In genomic region chr8:77214665-77215064, GRCm38 (mm10) we compare ENCODE assay signal across 10 mouse cellular contexts.
DNase-seq lines count a peak whose midpoint lies in the region; ATAC-seq and TF ChIP-seq lines count a peak whose summit lies in the region.
"Had no signal": no experiment of that assay in that cellular context is flagged by ENCODE, and none has a peak within 500 bp of the region (broad histone marks: within the 10 kb centered on the region; RNA-seq: fewer than 3 reads in every experiment).

No protein-coding gene starts in this region.

- ATAC-seq in kidney, embryonic 15.5 days (replicated peaks; ENCODE audit: low FRiP score), result no peak
- peak; percentile 80; the same call in 1 of the 2 replicates for ATAC-seq in stomach, embryonic 16.5 days (ENCODE audit: insufficient read depth, low FRiP score)

- H3K27me3 ChIP-seq in heart, adult 2 months (ENCODE audit: control insufficient read depth, insufficient read depth, low read length), result no peaks in the 10 kb centered on the region
- no peaks in the 10 kb centered on the region for H3K27me3 ChIP-seq in kidney, embryonic 15.5 days
- H3K27me3 ChIP-seq in stomach, embryonic 16.5 days (ENCODE audit: control insufficient read depth, insufficient read depth, low read length), result no peaks in the 10 kb centered on the region

- DNase-seq in heart, postnatal 10 days, result peak; percentile 13 to 25
- DNase-seq in heart, adult 2 months, result no peak
- peak; percentile 28 for DNase-seq in retina, postnatal 1 day
- no peak for DNase-seq in retina, embryonic 14.5 days (ENCODE audit: low spot score)
- DNase-seq in cerebellum, adult 18-20 months, result no peak
- DNase-seq in right cerebral cortex, adult 2 months (ENCODE audit: low spot score in 2 of 2), result no peak
- DNase-seq: thymus, postnatal 14 days had no signal

- no peaks in the 10 kb centered on the region for H3K9me3 ChIP-seq in kidney, embryonic 15.5 days (replicated peaks)
- no peaks in the 10 kb centered on the region for H3K9me3 ChIP-seq in stomach, embryonic 16.5 days (replicated peaks; ENCODE audit: control insufficient read depth, low read length)

- H3K27ac ChIP-seq in heart, adult 2 months, result no peak overlapping the region
- peak overlapping the region; percentile 20; the same call in 1 of the 2 replicates for H3K27ac ChIP-seq in kidney, embryonic 15.5 days
- no peak overlapping the region for H3K27ac ChIP-seq in stomach, embryonic 16.5 days (ENCODE audit: low read length)

- intact Hi-C loops in heart, postnatal 10 days (cut with DNase I), result no loop called here
- intact Hi-C loops in heart, adult 2 months (cut with DNase I), result no loop called here

- TF ChIP-seq EP300 in heart, adult 2 months (IDR thresholded peaks at IDR 0.05; ENCODE audit: insufficient read depth, low read depth, low read length), result no peak

- 0 out of 2 replicates have a peak overlapping the region, but pooled peaks have one; percentile 15 for H3K4me2 ChIP-seq in kidney, embryonic 15.5 days
- no peak overlapping the region for H3K4me2 ChIP-seq in stomach, embryonic 16.5 days (ENCODE audit: low read depth, low read length)

- 58% methylated on average over 8 of the region's 8 CpGs for WGBS in heart, adult 2 months
- 44% methylated on average over 8 of the region's 8 CpGs for WGBS in kidney, embryonic 15.5 days
- 35% methylated on average over 8 of the region's 8 CpGs for WGBS in stomach, embryonic 16.5 days

- H3K36me3 ChIP-seq in heart, adult 2 months (ENCODE audit: control insufficient read depth, insufficient read depth, low read length), result peaks cover 4% of the 10 kb centered on the region; the same call in 1 of the 2 replicates
- H3K36me3 ChIP-seq in kidney, embryonic 15.5 days, result no peaks in the 10 kb centered on the region
- H3K36me3 ChIP-seq in stomach, embryonic 16.5 days (ENCODE audit: control insufficient read depth, insufficient read depth, low read length), result no peaks in the 10 kb centered on the region

- no peaks in the 10 kb centered on the region; the same call in 1 of the 2 replicates for H3K4me1 ChIP-seq in heart, adult 2 months (ENCODE audit: control insufficient read depth, insufficient read depth, low read length)
- peaks cover 3% of the 10 kb centered on the region; the same call in 1 of the 2 replicates for H3K4me1 ChIP-seq in kidney, embryonic 15.5 days
- H3K4me1 ChIP-seq in stomach, embryonic 16.5 days (ENCODE audit: control insufficient read depth, insufficient read depth, low read length), result peaks cover 6% of the 10 kb centered on the region; the same call in 1 of the 2 replicates

- no peaks in the 10 kb centered on the region for H3K79me2 ChIP-seq in heart, adult 2 months (replicated peaks; ENCODE audit: control insufficient read depth, insufficient read depth, low read length)

- H3K4me3 ChIP-seq in heart, adult 2 months, result no peak overlapping the region
- no peak overlapping the region for H3K4me3 ChIP-seq in kidney, embryonic 15.5 days (replicated peaks)
- no peak overlapping the region for H3K4me3 ChIP-seq in stomach, embryonic 16.5 days (replicated peaks; ENCODE audit: low read length)
- H3K4me3 ChIP-seq: myocyte had no signal

- no peak for TF ChIP-seq POLR2A in heart, adult 2 months (IDR thresholded peaks at IDR 0.05; ENCODE audit: insufficient read depth, low read depth, low read length)

- no peak for TF ChIP-seq CTCF in heart, adult 2 months (IDR thresholded peaks at IDR 0.05)

- no peak overlapping the region for H3K9ac ChIP-seq in heart, adult 2 months (ENCODE audit: low read depth, low read length)
- H3K9ac ChIP-seq in kidney, embryonic 15.5 days, result no peak overlapping the region
- H3K9ac ChIP-seq in stomach, embryonic 16.5 days (ENCODE audit: low read length), result no peak overlapping the region

Comparison
In these comparisons a context has a peak if more than half of its experiments do, and no peak if none do; other contexts are left out.
1. DNase-seq: peak in heart, postnatal 10 days (2 of 2) and retina, postnatal 1 day (single experiment); none in heart, adult 2 months (0 of 2), retina, embryonic 14.5 days (single experiment), cerebellum, adult 18-20 months (0 of 2) and right cerebral cortex, adult 2 months (0 of 2).